Mouse (Mus musculus): ENCODE results near the gene Tmem262.
"Not testable (repeated sequence)": the region's sequence is repeated elsewhere in the genome, so short reads cannot be mapped to it uniquely, and the experiment has no call there.

Tmem262 gene

DNA sequence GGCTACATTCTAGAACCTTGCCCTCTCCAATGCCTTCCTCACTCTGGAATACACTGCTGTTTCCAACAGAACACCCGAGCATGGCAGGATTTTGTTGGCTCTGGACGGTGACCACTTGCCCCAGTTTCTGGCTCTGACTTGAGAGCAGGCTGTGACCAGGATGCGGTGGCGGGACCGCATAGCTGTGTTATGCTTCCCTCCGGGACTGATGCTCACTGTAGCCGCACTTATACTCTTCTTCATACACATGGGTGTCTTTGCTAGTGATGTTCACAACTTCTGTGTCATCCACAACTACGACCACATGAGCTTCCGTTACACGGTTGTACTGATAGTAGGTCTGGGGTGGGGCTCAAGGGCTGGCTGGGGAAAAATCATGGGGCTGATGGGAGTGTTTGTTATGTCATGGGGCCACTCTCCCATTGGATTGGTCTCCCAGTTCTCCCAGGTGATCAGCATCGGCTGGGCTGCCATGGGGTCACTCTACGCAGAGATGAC, at the start of gene Tmem262:
Gene Tmem262, plus strand, starts transcription at position 51 of the 498 bp plus-strand sequence.
- in situ Hi-C loops (cut with MboI, MseI), result loop anchor here (10.0 kb wide), 1 partner anchor 895 kb away; the partner anchor contains the start of genes Plcb3 and Ppp1r14b

DNA sequence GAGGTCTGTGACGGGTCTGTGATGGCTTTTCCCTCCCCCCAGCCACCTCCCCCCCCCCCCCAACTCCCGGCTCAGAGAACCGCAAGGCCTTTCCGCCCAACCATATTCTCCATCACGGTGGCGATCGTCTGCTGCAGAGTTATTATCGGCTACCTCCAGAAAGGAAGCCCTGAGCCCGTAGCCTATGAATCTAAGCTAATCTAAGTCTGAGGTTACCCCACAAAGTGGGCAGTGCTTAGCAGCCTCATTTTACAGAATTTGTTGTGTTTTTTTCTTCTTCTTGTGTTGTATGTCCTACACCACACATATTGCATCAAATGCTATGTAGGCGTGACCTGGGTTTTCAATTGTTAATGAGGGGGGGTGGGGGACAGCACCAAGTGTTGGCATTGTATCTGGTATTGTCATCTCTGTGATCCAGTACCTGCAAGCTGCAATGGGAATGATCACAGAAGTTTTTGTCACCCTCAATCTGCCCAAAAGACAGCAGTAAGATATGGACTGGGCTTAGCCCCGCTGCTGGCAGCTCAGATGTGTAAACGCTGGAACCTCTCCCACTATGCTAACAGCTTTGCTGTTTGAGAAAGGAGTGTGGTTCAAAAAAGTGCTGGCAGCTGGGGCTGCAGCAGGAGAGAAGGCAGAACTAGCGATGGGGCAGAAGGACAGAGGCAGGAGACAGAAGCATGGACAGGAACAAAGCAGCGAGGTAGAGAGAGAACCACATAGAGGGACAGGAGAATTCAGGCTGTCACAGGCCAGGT, 49.1 kb upstream of the Tmem262 start:
- in situ Hi-C loops (cut with MboI, MseI), result no loop called here

DNA sequence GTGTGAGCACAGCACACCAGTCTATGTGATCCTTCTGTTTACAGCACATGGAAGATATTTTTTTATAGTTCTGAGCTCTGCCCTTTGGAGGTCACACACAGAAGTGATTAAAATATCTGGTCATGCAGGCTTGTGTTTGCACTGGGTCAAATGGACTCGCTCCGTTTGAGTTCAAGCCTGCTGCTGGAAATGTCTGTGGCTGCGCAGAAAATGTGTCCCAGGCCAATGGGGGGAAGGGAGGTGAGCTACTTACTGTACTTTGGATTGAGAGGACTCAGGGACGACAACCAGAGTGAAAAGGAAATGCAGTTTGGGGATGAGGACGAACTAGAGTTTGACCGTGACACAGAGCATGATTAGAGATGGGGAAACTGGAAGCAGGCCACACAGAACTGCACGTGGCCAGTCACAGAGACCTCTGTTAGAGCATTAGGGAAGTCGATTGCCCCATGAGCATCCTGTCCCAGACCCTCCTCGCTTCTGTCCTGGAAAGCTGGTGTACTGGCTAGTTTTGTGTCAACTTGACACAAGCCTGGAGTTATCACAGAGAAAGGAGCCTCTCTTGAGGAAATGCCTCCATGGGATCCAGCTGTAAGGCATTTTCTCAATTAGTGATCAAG, 43.8 kb upstream of the Tmem262 start:
- in situ Hi-C loops (cut with MboI, MseI), result no loop called here

DNA sequence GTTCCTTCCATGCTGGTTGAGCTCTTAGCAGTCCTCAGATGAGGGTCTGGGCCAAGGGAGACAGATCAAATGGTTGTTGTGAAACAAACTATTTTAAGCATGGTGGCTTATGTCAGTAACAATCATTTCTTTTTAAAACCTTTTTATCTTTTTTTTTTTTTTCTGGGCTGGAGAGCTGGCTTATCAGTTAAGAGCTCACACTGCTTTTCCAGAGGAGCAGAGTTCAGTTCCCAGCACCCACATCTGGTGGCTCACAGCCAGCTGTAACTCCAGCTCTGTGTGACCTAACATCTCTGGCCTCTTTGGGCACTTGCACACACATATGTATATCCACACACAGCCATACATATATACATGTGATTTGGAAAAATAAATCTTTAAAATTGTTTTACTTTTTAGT, 42.1 kb upstream of the Tmem262 start:
- in situ Hi-C loops (cut with MboI, MseI), result no loop called here

DNA sequence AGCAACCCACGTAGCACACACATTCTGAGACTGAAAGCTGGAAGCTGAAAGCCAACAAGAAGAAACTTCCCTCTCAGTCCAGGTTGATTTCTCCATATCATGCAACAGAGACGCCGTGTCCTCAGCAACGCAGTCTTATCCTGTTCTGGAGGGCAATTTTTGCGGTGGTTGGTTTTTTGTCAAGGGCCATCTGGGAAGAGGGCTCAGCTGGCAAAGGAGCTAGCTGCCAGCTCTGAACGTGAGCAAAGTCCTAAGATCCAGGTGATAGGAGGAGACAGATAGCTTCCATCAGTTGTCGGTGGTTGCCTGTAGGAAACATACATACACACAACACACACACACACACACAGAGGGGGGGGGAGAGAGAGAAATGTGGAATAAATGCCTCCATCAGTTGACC, 41.5 kb upstream of the Tmem262 start:
- in situ Hi-C loops (cut with MboI, MseI), result no loop called here

DNA sequence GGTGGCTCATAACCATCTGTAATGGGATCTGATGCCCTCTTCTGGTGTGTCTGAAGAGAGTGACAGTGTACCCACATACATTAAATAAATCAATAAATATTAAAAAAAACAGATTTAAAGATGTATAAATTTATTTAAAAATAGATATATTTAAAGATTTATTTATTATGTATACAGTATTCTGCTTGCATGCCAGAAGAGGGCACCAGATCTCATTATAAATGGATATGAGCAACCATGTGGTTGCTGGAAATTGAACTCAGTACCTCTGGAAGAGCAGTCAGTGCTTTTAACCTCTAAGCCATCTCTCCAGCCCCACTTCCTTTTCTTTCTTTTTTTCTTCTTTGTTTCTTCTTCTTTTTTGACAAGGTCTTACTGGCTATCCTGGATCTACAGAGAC, 39.8 kb upstream of the Tmem262 start:
- in situ Hi-C loops (cut with MboI, MseI), result no loop called here

DNA sequence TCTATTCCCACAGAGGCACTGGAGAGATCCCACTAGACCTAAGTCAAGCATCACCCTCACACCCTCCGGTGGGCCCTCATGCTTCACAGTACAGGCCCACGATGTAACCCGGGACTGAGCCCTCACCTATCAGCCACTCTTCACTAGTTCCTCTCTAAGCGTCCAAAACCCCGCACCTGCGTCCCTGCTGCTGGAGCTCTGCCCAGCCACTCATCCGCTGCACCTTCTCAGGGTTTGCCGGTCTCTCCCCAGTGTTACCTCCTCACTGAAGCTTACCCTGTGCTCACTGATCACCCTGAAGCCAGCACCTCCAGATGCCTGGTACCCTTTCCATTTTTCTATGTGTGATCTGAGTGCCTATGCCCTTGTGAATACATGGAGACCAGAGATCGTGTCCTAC, 37.5 kb upstream of the Tmem262 start:
- in situ Hi-C loops (cut with MboI, MseI), result no loop called here

DNA sequence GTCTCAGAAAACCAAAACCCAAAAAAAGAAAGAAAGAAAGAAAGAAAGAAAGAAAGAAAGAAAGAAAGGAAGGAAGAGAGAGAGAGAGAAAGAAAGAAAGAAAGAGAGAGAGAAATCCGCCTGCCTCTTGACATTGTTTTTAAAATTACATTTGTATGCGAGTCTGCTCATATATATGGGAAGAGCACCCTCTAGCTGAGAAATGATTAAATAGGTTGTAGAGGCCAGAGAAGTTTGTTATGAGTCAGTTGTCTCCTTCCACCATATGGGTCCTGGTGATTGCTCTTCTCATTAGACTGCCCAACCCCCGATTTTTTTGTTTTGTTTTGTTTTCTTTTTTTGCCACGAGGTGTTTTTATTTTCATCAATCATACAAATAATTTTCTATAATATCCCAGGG, 35.7 kb upstream of the Tmem262 start:
- in situ Hi-C loops (cut with MboI, MseI), result not testable (repeated sequence)

DNA sequence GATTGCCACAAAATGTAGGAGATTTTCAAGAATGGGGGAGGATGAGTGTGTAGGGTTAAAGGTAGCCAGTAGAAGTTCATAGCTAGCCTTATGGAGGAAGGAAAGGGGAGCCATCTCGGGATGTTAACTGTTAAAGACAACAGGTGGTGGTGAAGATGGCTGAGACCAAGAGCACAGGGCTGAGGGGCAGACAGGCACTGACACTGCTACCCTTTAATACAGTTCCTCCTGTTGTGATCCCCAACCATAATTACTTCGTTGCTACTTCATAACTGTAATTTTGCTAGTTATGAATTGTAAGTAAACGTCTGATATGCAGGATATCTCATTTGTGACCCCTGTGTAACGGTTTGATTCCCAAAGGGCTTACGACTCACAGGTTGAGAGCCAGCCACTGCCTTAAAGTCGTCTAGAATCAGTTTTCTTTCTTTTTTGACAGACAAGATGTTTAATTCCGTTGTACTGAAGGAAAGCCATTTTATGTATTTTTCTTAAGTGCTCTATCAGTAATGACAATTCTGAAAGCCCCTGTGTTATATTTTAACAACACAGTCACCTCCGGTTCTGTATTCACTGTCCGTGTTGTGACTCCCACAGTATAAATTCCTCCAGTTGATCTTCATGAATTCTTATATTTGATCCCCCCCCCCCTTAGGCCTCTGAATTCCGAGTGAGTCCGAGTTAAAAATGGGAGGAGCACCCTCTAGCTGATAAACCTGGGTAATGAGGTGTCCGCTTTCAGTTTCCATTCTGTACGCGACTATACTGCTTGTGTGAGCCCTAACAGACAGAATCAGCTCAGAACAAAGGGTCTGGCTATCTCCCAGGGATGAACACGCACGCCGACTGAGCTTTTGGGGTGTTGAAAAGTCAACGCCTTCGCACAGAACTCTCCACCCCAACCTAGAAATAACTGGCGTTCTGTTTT, 34.2 kb upstream of the Tmem262 start:
- in situ Hi-C loops (cut with MboI, MseI), result no loop called here

DNA sequence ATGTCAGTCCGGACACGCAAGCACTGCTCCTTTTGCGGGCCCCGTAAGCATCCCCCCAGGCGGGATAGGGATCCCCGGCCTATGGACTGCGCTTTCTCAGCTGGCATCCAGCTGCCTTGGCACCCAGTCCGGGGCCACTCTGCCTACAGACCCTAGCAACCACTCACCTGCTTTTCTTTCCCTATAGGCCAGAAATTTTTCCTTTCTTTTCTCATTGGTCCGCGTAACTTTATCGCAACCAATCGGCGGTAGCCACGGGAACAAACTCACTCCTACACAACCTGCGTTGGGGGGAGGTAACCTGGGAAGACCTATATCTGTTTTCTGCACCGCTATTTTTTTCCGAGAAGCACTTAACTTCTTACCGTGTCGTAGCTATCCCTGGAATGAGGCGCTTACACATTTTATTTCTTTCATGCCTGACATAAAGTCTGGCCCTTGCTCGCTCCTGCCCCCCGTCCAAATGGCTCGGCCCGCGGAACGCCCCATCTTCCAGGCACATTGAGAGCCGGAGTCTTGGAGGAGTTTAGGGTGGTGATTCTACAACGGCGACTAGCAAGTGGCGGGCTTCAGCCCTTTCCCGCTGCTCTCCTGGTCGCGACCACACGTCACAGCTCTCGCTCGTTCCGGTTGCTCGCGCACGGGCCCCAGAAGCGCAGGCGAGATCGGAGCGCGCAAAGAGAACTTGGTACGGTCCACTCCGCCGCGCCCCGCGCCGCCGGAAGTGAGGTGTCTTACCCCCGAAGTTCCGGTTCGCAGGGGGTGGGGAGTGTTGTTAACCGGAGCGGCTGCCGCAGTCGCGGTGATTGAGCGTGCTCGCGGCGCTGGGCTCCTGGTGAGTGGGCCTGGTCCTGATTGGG, 33.3 kb upstream of the Tmem262 start, which contains the start of gene Syvn1:
Gene Syvn1, plus strand, starts transcription at position 283 of the 860 bp plus-strand sequence.
- in situ Hi-C loops (cut with MboI, MseI), result no loop called here

DNA sequence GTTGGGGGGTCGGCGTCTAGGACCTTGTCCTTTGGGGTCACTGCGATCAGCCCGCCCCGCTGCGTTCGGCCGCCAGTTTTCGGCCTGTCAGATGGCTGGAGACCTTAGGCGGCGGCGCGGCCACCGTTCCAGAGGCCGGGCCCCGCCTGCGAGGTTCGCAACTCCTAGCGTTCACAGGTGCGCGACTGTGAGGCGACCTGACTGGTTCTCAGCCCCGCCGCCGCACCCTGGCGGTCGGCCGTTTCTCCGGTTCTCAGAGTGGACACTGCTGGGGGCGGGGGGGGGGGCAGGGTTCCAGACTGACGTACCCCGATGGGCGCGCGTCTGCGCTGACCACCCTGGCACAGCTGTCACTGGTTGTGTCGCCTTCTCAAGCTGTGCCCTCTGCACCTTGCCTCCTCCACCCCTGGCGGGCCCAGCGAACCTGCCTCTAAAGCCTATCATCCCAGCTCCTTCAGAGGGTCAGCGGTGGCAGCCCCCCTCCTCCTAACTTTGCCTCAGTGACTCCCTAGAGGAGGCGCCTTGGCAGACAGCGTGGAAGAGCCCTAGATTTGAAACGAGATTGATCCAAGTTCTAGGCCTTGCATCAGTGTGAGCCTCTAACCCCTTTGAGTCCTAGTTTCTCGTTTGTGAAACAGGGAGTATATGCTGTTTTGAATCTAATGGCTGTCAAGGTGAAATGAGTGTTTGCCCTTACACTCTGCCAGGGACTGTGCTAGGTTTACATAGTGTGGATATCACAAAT, 32.5 kb upstream of the Tmem262 start:
- in situ Hi-C loops (cut with MboI, MseI), result no loop called here

DNA sequence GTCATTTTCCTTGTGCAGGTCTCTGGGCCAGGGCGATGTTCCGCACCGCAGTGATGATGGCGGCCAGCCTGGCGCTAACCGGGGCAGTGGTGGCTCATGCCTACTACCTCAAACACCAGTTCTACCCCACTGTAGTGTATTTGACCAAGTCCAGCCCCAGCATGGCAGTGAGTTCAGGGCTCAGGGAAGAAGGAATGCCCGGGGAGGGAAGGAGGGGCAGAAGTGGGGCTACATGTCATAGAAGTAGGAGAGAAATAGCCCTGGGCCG, 32.0 kb upstream of the Tmem262 start:
- in situ Hi-C loops (cut with MboI, MseI), result no loop called here

DNA sequence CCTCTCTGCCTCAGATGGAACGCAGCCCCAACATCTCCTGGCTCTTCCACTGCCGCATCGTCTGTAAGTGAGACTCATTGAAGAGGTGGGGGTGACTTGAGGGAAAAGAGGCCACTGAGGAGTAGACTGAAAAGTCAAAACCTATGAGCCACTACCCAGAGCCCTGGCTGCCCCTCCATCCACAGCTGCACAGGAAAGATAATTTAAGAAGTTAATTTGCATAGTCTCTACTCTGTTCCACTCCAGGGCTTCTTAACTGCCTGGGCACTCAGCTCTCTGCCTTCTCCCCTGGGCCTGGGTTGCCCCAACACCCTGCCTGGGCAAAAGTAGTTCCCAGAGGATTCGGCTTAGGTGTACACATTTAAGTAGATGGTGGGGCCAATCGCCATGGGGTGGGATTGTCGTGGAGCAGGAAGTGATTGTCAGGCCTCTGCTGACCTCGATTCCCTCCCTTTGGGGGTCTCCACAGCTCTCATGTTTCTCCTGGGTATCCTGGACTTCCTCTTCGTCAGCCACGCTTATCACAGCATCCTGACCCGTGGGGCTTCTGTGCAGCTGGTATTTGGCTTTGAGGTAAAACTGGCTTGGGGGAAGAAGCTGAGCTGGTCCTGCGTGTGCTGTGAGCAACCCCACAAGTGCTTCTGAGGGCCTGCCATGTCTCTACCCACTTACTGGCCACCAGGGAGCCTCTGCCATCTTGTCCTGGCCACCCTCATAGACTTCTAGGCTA, 31.0 kb upstream of the Tmem262 start:
- in situ Hi-C loops (cut with MboI, MseI), result no loop called here

DNA sequence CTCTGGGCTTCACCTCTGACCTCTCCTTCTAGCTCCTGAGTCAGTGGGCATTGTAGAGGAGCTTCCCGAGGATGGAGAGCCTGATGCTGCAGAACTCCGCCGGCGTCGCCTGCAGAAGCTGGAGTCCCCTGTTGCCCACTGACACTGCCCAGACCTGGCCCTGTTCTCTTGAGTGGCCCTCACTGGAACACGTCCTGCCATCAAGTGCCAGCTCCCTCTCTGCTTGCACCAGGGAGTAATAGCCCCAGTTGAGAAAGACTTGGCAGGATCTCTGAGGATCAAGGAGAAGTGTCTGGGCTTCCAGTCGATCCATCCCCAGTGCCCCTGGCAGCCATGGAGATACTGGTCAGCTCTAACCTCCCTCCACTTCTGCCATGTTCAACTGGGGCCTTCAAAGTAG, 27.3 kb upstream of the Tmem262 start:
- in situ Hi-C loops (cut with MboI, MseI), result no loop called here

DNA sequence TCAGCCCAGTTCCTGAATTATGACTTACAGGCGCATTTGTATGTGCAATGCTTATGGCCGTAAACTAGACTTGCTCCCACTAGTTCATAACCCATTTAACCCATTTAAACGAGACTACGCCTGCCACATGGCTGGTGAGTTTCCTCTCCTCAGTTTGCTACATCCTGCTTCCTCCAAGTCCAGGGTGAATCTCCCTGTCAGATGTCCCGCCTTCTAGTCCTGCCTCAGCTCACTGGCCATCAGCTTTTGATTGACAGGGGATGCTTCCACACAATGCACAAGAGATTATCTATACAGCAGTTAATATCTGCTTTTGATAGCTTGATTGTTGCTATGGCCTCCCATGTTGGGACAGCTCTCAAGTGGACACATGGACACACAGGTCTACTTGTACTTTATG, 25.5 kb upstream of the Tmem262 start:
- in situ Hi-C loops (cut with MboI, MseI), result no loop called here

DNA sequence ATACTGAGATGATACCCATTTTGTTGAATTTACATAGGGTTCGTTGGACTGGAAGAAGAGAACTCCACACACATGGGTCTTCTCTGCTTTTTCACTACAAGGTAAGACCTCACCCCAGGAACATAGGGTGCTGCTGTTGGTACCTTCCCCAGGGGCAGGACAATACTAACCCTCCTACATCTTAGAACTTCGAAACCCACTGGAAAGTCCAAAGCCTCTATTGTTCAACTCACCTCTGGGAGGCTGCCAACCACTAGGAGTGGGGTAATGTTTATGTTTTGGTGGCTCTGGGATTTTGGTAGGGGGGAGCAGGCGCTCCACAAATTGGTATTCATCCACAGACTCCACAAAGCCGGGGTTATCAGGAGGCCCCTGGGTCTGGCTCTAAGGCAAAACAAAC, 23.1 kb upstream of the Tmem262 start:
- in situ Hi-C loops (cut with MboI, MseI), result no loop called here

DNA sequence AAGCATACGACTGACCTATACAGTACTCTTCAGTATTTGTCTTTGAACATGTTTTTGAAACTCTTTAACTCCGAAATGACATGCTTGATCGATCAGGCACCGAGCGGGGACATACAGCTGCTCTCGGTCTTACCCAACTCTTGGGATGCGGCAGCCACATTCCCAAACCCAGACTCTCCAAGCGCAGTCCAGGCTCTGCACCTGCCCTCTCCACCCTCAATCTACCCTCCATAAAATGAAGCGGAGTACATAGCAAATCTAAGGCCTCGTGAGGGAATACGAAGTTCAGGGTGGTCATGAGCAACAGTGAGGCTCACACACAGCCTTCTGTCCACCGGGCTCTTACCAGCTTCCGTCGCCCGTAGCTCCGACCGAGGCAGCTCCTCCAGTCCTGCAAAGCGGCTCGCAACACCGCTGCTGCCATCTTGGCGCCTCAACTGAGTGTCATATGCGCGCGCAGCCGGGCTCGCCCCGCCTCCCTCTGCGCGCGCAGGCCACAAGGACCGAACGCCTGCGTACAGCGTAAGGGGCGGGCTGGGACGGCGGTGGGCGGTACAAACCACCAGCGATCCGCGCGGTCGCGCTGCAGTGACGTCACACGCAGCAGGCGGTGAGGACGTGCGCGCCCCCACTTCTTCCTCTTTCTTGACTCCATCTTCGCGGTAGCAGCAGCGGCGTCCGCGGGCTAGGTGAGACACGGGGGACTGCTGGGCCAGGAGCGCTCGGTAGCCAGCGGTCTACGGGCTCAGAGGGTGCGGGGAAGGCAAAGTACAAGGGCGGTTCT, 22.3 kb upstream of the Tmem262 start, which contains the start of the genes Mrpl49 and Fau:
Gene Mrpl49, minus strand, starts transcription at position 473 of the 784 bp plus-strand sequence.
Gene Fau, plus strand, starts transcription at position 532 of the 784 bp plus-strand sequence.
- in situ Hi-C loops (cut with MboI, MseI), result no loop called here

DNA sequence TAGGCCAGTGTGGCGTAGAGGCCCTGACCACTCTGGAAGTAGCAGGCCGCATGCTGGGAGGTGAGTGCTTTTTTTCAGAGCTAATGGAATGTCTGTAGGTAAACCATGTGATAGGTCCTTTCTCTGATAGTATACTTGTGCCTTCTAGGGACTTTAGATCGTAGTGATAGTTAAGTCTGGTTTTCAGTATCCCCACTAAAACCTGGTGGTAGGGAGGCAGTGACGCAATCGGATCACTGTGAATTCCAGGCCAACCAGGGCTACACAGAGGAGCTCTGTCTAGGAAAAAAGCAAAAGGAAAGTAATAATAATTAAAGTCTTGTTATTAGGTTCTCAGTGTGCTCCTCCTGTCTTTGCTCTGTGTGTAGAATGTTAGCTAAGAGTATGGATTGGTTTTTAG, 21.3 kb upstream of the Tmem262 start:
- in situ Hi-C loops (cut with MboI, MseI), result no loop called here

DNA sequence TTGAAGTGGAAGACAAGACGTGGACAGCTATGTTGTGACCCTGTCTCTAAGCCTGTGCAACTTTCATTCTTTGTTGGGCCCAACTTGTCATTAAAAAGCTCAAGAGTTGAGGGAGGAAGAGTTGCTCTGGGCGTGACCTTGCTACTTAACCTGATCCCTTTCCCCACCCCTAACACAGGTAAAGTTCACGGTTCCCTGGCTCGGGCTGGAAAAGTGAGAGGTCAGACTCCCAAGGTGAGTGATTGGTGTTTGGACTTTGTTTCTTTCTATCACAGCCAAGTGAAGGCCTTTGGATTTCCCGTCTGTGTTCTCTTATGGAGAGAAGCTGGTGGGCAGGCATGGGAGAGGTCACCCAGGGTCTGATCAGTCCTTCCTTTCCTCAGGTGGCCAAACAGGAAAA, 20.9 kb upstream of the Tmem262 start:
- in situ Hi-C loops (cut with MboI, MseI), result no loop called here
